Mouse (Mus musculus) hindbrain, postnatal 0 days (tissue): ENCODE results near the gene Btbd3. TPM values are rescaled to one million over a fixed set of nuclear protein-coding genes. Genes with fewer than 3 reads are reported as not detected.
A peak's percentile ranks its signal among the peaks of the same experiment; 100 is the strongest.

Source experiments
- ATAC-seq: fragments of 200-750 bp; cut with Nextera tagmentation; 2 replicates; pipeline ENCODE4 v1.8.0; 2017; ENCODE audit warnings: mild to moderate bottlenecking, moderate TSS enrichment, moderate library complexity
- DNase-seq: peaks from one replicate; pipeline ENCODE4 v3.0.0-alpha.2; 2015; ENCODE audit warnings: low spot score
- H3K27ac ChIP-seq: fragments of 300-500 bp; sonication (generic); 2 replicates; pipeline ENCODE4 v1.5.1; 2014; ENCODE audit warnings: mild to moderate bottlenecking
- H3K27me3 ChIP-seq: fragments of 300-500 bp; sonication (generic); 2 replicates; pipeline ENCODE4 v1.6.1; 2014; ENCODE audit warnings: low read length, mixed read lengths; ENCODE audit not compliant: insufficient read depth
- H3K36me3 ChIP-seq: fragments of 300-500 bp; sonication (generic); 2 replicates; pipeline ENCODE4 v1.6.1; 2014; ENCODE audit warnings: low read length, mixed read lengths; ENCODE audit not compliant: insufficient read depth
- H3K4me1 ChIP-seq: fragments of 300-500 bp; sonication (generic); 2 replicates; pipeline ENCODE4 v1.6.1; 2014; ENCODE audit warnings: antibody characterized with exemption, low read length, mixed read lengths; ENCODE audit not compliant: insufficient read depth
- H3K4me2 ChIP-seq: fragments of 300-500 bp; sonication (generic); 2 replicates; pipeline ENCODE4 v1.6.1; 2014; ENCODE audit warnings: low read depth, mild to moderate bottlenecking, low read length, moderate library complexity, mixed read lengths
- H3K4me3 ChIP-seq: fragments of 300-500 bp; sonication (generic); 2 replicates; pipeline ENCODE4 v1.5.1; 2014; ENCODE audit warnings: low read length
- H3K9ac ChIP-seq: fragments of 300-500 bp; sonication (generic); replicated peaks from 2 replicates; pipeline ENCODE4 v1.6.1; 2014; ENCODE audit warnings: mild to moderate bottlenecking, low read length, moderate library complexity, mixed read lengths
- H3K9me3 ChIP-seq: fragments of 300-500 bp; sonication (generic); 2 replicates; pipeline ENCODE4 v1.6.1; 2016; ENCODE audit warnings: low read length, mixed read lengths
- CTCF ChIP-seq: IDR thresholded peaks from 2 replicates; pipeline ENCODE4 v1.5.1; 2016; ENCODE audit warnings: antibody characterized with exemption, control low read depth, low read depth
- WGBS: fragments of 180-500 bp; shearing (Covaris S2); extraction: QIAGEN DNeasy Blood & Tissue Kit; methylation state at CpG from one replicate; pipeline ENCODE4 v1.1.7; 2014; 5-methylcytosine and 5-hydroxymethylcytosine counted together
- polyA plus RNA-seq: library from polyadenylated mRNA; unstranded; fragments of >200 nt; fragmentation: Nextera tagmentation; extraction: Ambion mirVana; gene quantifications from 2 replicates; pipeline ENCODE4 v1.2.1, GENCODE M21; 2015
- total RNA-seq: library from RNA; depleted of rRNA; stranded (reverse); fragments of >200 nt; gene quantifications from 2 replicates; pipeline ENCODE4 v1.2.3, GENCODE M21; 2014

Gene Btbd3
- total and polyA plus RNA-seq, 2 experiments from 2014 or later: 37.4 to 63.1 TPM

- Histone ChIP-seq H3K9me3 (no peaks in the 10 kb centered on the region), H3K36me3 (no peaks in the 10 kb centered on the region), H3K4me3 (no peak overlapping the region), H3K27me3 (no peaks in the 10 kb centered on the region), H3K9ac (no peak overlapping the region), H3K27ac (no peak overlapping the region), H3K4me1 (no peaks in the 10 kb centered on the region), H3K4me2 (no peak overlapping the region)
- DNase-seq: no peak
- WGBS: 57% methylated on average over 2 of the region's 2 CpGs
- TF ChIP-seq CTCF: no peak
- ATAC-seq: no peak
Observed at GRCm38 (mm10) chr2:138247986-138248385, 8.4 kb upstream of the Btbd3 start.

GRCm38 (mm10) chr2:138256851-138257471 is 596 bp downstream of the Btbd3 start:
- H3K9ac ChIP-seq: peak overlapping the region; percentile 79
- no peak for TF ChIP-seq CTCF
- H3K9me3 ChIP-seq: no peaks in the 10 kb centered on the region
- ATAC-seq (no peak), DNase-seq (peak; percentile 27)
- H3K36me3 ChIP-seq: no peaks in the 10 kb centered on the region
- peak overlapping the region; percentile 95 for H3K27ac ChIP-seq
- no peaks in the 10 kb centered on the region for H3K27me3 ChIP-seq
- H3K4me3 ChIP-seq: peak overlapping the region; percentile 73
- peaks cover 9% of the 10 kb centered on the region for H3K4me1 ChIP-seq
- WGBS: under 1% methylated on average over 47 of the region's 51 CpGs
- peak overlapping the region; percentile 75 for H3K4me2 ChIP-seq

- Histone ChIP-seq H3K4me3 (peak overlapping the region; percentile 73), H3K36me3 (no peaks in the 10 kb centered on the region), H3K4me2 (peak overlapping the region; percentile 75), H3K9ac (peak overlapping the region; percentile 79), H3K27ac (peak overlapping the region; percentile 95; the same call in 1 of the 2 replicates), H3K4me1 (peaks cover 9% of the 10 kb centered on the region), H3K27me3 (no peaks in the 10 kb centered on the region), H3K9me3 (no peaks in the 10 kb centered on the region)
- no peak for TF ChIP-seq CTCF
- DNase-seq: peak; percentile 93
- WGBS: under 1% methylated on average over 10 of the region's 10 CpGs
- 0 out of 2 replicates have a peak, but pooled peaks have one; percentile 36 for ATAC-seq
Observed at GRCm38 (mm10) chr2:138257692-138258315, 1.4 kb downstream of the Btbd3 start.

- Histone ChIP-seq H3K27ac (no peak overlapping the region), H3K9me3 (no peaks in the 10 kb centered on the region), H3K27me3 (no peaks in the 10 kb centered on the region), H3K36me3 (no peaks in the 10 kb centered on the region), H3K9ac (no peak overlapping the region), H3K4me3 (no peak overlapping the region), H3K4me2 (no peak overlapping the region), H3K4me1 (peaks cover 13% of the 10 kb centered on the region)
- TF ChIP-seq CTCF: no peak
- no peak for DNase-seq
- 90% methylated on average over 7 of the region's 7 CpGs for WGBS
- ATAC-seq: no peak
Observed at GRCm38 (mm10) chr2:138261140-138261539, 4.8 kb downstream of the Btbd3 start.

GRCm38 (mm10) chr2:138262885-138263284 is 6.5 kb downstream of the Btbd3 start:
- H3K4me1 ChIP-seq: peaks cover 26% of the 10 kb centered on the region
- TF ChIP-seq CTCF: no peak

GRCm38 (mm10) chr2:138265356-138266005 is 9.1 kb downstream of the Btbd3 start:
- no peaks in the 10 kb centered on the region for H3K9me3 ChIP-seq
- DNase-seq (no peak), ATAC-seq (peak; percentile 67)
- peak overlapping the region; percentile 23 for H3K4me2 ChIP-seq
- no peaks in the 10 kb centered on the region for H3K36me3 ChIP-seq
- H3K27ac ChIP-seq: peak overlapping the region; percentile 41; the same call in 1 of the 2 replicates
- H3K4me1 ChIP-seq: peaks cover 25% of the 10 kb centered on the region
- WGBS: 25% methylated on average over 13 of the region's 13 CpGs
- no peaks in the 10 kb centered on the region for H3K27me3 ChIP-seq
- H3K4me3 ChIP-seq: no peak overlapping the region
- H3K9ac ChIP-seq: no peak overlapping the region
- no peak for TF ChIP-seq CTCF

More at GRCm38 (mm10) chr2:138262885-138263284, 6.5 kb downstream of the Btbd3 start:
- DNase-seq: no peak
- Histone ChIP-seq H3K4me2 (no peak overlapping the region), H3K36me3 (no peaks in the 10 kb centered on the region), H3K27me3 (no peaks in the 10 kb centered on the region), H3K9ac (no peak overlapping the region), H3K9me3 (no peaks in the 10 kb centered on the region), H3K4me3 (no peak overlapping the region), H3K27ac (no peak overlapping the region)
- WGBS: 80% methylated on average over 11 of the region's 11 CpGs
- ATAC-seq: no peak
